Mouse (Mus musculus) CH12.LX (cell line): Measurements from ENCODE around the gene Pcgf3. TPM values are rescaled to one million over a fixed set of nuclear protein-coding genes. Genes with fewer than 3 reads are reported as not detected.

Source experiments
- DNase-seq: peaks from one replicate; pipeline ENCODE4 v3.0.0-alpha.2; 2013; ENCODE audit errors: extremely low read depth
- H3K27ac ChIP-seq: 2 replicates; pipeline ENCODE4 v1.5.1; 2012; ENCODE audit warnings: low read depth, mild to moderate bottlenecking, control low read depth, moderate library complexity; ENCODE audit not compliant: insufficient read depth
- H3K27me3 ChIP-seq: replicated peaks from 2 replicates; pipeline ENCODE3; 2012; ENCODE audit warnings: inconsistent platforms
- H3K36me3 ChIP-seq, 2 experiments: replicated peaks in 1 of 2; 2 replicates each; pipeline versions ENCODE3 to v1.6.1; 2012; ENCODE audit warnings: inconsistent platforms in 1 of 2, low read length in 1 of 2, mild to moderate bottlenecking in 1 of 2, mixed read lengths in 1 of 2, moderate library complexity in 1 of 2; ENCODE audit not compliant: control insufficient read depth in 1 of 2, insufficient read depth in 1 of 2
- H3K4me1 ChIP-seq, 2 experiments: 2 replicates each; pipeline ENCODE4 v1.6.1; 2012; ENCODE audit warnings: inconsistent platforms in 1 of 2, moderate library complexity in 1 of 2; ENCODE audit not compliant: insufficient read depth in 2 of 2, control insufficient read depth in 1 of 2
- H3K4me2 ChIP-seq: 2 replicates; pipeline ENCODE4 v1.6.1; 2012; ENCODE audit warnings: low read depth, mild to moderate bottlenecking, control low read depth; ENCODE audit not compliant: poor library complexity, insufficient read depth, severe bottlenecking
- H3K4me3 ChIP-seq, 3 experiments: fragments of 150-350 bp in 1 of 3; sonication (generic) in 1 of 3; replicated peaks in 1 of 3; 2 replicates each; pipeline versions ENCODE3 to v1.5.1; 2011 to 2012; ENCODE audit warnings: low read depth in 2 of 3, low read length in 2 of 3, mild to moderate bottlenecking in 2 of 3, moderate library complexity in 2 of 3, control low read depth in 1 of 3, improper control_type of control experiment in 1 of 3, inconsistent platforms in 1 of 3, mixed read lengths in 1 of 3; ENCODE audit not compliant: poor library complexity in 1 of 3
- H3K79me2 ChIP-seq: replicated peaks from 2 replicates; pipeline ENCODE4 v1.6.1; 2012; ENCODE audit warnings: mild to moderate bottlenecking, moderate library complexity; ENCODE audit not compliant: control insufficient read depth, poor library complexity, insufficient read depth, severe bottlenecking; ENCODE audit errors: extremely low read depth
- H3K9ac ChIP-seq: 2 replicates; pipeline ENCODE4 v1.6.1; 2012; ENCODE audit warnings: low read depth, mild to moderate bottlenecking, control low read depth, moderate library complexity; ENCODE audit not compliant: insufficient read depth
- H3K9me3 ChIP-seq: replicated peaks from 2 replicates; pipeline ENCODE3; 2012; ENCODE audit warnings: low read length, inconsistent platforms, mixed read lengths
- BHLHE40 ChIP-seq: IDR thresholded peaks from 2 replicates; pipeline ENCODE4 v1.6.1; 2011; ENCODE audit warnings: mild to moderate bottlenecking, low read depth, low read length, improper control_type of control experiment
- CHD2 ChIP-seq: IDR thresholded peaks from 2 replicates; pipeline ENCODE4 v1.6.1; 2011; ENCODE audit warnings: low read length, improper control_type of control experiment
- E2F4 ChIP-seq: IDR thresholded peaks from 2 replicates; pipeline ENCODE4 v1.6.1; 2011; ENCODE audit warnings: low read depth, low read length, improper control_type of control experiment; ENCODE audit not compliant: insufficient replicate concordance
- JUND ChIP-seq: conservative IDR thresholded peaks from 2 replicates; pipeline ENCODE4 v1.6.1; 2011; ENCODE audit warnings: low read depth, low read length, improper control_type of control experiment
- KAT2A ChIP-seq: IDR thresholded peaks from 2 replicates; pipeline ENCODE4 v1.6.1; 2012; ENCODE audit warnings: low read length, improper control_type of control experiment, inconsistent platforms; ENCODE audit not compliant: insufficient replicate concordance
- MAFK ChIP-seq: IDR thresholded peaks from 2 replicates; pipeline ENCODE4 v1.6.1; 2011; ENCODE audit warnings: low read length, improper control_type of control experiment; ENCODE audit not compliant: insufficient replicate concordance
- MAX ChIP-seq: IDR thresholded peaks from 2 replicates; pipeline ENCODE4 v1.6.1; 2011; ENCODE audit warnings: low read length, improper control_type of control experiment
- MEF2A ChIP-seq: IDR thresholded peaks from 2 replicates; pipeline ENCODE4 v1.6.1; 2014; ENCODE audit warnings: low read depth, mild to moderate bottlenecking, inconsistent platforms, low read length, improper control_type of control experiment, borderline replicate concordance
- NRF1 ChIP-seq: IDR thresholded peaks from 2 replicates; pipeline ENCODE4 v1.6.1; 2014; ENCODE audit warnings: low read depth, mild to moderate bottlenecking, inconsistent platforms, low read length, improper control_type of control experiment, moderate library complexity
- PAX5 ChIP-seq: IDR thresholded peaks from 2 replicates; pipeline ENCODE4 v1.6.1; 2012; ENCODE audit warnings: low read length, inconsistent platforms, mixed read lengths
- POLR2A ChIP-seq: IDR thresholded peaks from 2 replicates; pipeline ENCODE4 v1.6.1; 2011; ENCODE audit warnings: low read depth, mild to moderate bottlenecking, improper control_type of control experiment, low read length
- POLR2AphosphoS2 ChIP-seq: IDR thresholded peaks from 2 replicates; pipeline ENCODE4 v1.6.1; 2011; ENCODE audit warnings: low read depth, low read length, improper control_type of control experiment
- RCOR1 ChIP-seq: conservative IDR thresholded peaks from 2 replicates; pipeline ENCODE4 v1.6.1; 2012; ENCODE audit warnings: low read depth, mild to moderate bottlenecking, inconsistent platforms, low read length, improper control_type of control experiment
- SIN3A ChIP-seq: IDR thresholded peaks from 2 replicates; pipeline ENCODE4 v1.6.1; 2012; ENCODE audit warnings: low read length, improper control_type of control experiment, inconsistent platforms
- SMC3 ChIP-seq: IDR thresholded peaks from 2 replicates; pipeline ENCODE4 v1.6.1; 2011; ENCODE audit warnings: low read depth, low read length, improper control_type of control experiment
- TBP ChIP-seq: conservative IDR thresholded peaks from 2 replicates; pipeline ENCODE4 v1.6.1; 2011; ENCODE audit warnings: low read depth, low read length, improper control_type of control experiment
- TCF12 ChIP-seq: IDR thresholded peaks from 2 replicates; pipeline ENCODE4 v1.6.1; 2014; ENCODE audit warnings: low read depth, mild to moderate bottlenecking, inconsistent platforms, low read length, improper control_type of control experiment
- USF1 ChIP-seq: IDR thresholded peaks from 2 replicates; pipeline ENCODE4 v1.6.1; 2014; ENCODE audit warnings: low read depth, mild to moderate bottlenecking, inconsistent platforms, low read length, improper control_type of control experiment
- USF2 ChIP-seq: conservative IDR thresholded peaks from 2 replicates; pipeline ENCODE4 v1.6.1; 2011; ENCODE audit warnings: low read depth, low read length, improper control_type of control experiment
- ZMIZ1 ChIP-seq: IDR thresholded peaks from 2 replicates; pipeline ENCODE4 v1.6.1; 2012; ENCODE audit warnings: low read depth, mild to moderate bottlenecking, inconsistent platforms, low read length, improper control_type of control experiment
- dilution Hi-C: fragments of 300-500 bp; cut with MboI; formaldehyde crosslinking; loops from 2 replicates; pipeline ENCODE4 v1.14.3; 2020; ENCODE audit warnings: low sequenced_read_pairs; ENCODE audit not compliant: extremely low pct_unique_long_range_greater_than_20kb, extremely low pct_ligation_motif_present
- in situ Hi-C: fragments of 300-500 bp; cut with MboI; formaldehyde crosslinking; loops from 3 replicates; pipeline ENCODE4 v1.14.3; 2019; ENCODE audit warnings: low sequenced_read_pairs, low pct_ligation_motif_present, low pct_unique_long_range_greater_than_20kb, mixed read lengths
- polyA plus RNA-seq: library from polyadenylated mRNA; unstranded; fragments of >175 nt; gene quantifications from 2 replicates; pipeline ENCODE4 v1.2.1, GENCODE M21; 2012; ENCODE audit warnings: low read depth; ENCODE audit not compliant: insufficient read length
- total RNA-seq, 2 experiments: library from RNA; depleted of rRNA; stranded (reverse); fragments of 300-350 nt in 1 of 2; fragments of >200 nt in 1 of 2; gene quantifications; 2 replicates each; pipeline ENCODE4 v1.2.3; 2012 to 2014

Gene Pcgf3
- total and polyA plus RNA-seq, 3 experiments, result 5.5 to 18.8 (median 6.0) TPM

DNA sequence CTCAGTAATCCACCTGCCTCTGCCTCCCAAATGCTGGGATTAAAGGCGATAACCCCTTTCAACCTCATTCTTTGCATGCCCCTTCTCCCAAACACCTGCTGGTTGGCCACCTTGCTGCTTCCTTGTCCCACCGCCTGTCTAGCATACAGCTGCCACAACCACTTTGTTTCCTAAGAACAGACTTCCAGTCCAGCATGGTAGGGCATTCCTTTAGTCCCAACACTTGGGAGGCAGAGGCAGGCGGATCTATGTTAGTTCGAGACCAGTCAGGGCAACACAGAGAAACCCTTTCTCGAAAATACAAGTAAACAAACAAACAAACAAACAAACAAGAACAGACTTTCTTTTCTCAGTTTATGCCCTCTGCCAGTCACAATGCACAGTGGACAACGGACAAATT is 571 bp upstream of the Pcgf3 start:
- Histone ChIP-seq H3K79me2 (peaks cover 28% of the 10 kb centered on the region), H3K27ac (no peak overlapping the region), H3K36me3 (peaks cover 0 to 2% of the 10 kb centered on the region in 2 experiments), H3K4me3 (peak overlapping the region; percentile 51 to 63 (median 56)), H3K4me2 (peak overlapping the region; percentile 75), H3K9me3 (no peaks in the 10 kb centered on the region), H3K4me1 (peaks cover 8 to 31% of the 10 kb centered on the region in 2 experiments), H3K9ac (no peak overlapping the region), H3K27me3 (peaks cover 29% of the 10 kb centered on the region)
- in situ Hi-C loops (no loop called here), dilution Hi-C loops (no loop called here)
- no peak for TF ChIP-seq JUND
- no peak for DNase-seq

DNA sequence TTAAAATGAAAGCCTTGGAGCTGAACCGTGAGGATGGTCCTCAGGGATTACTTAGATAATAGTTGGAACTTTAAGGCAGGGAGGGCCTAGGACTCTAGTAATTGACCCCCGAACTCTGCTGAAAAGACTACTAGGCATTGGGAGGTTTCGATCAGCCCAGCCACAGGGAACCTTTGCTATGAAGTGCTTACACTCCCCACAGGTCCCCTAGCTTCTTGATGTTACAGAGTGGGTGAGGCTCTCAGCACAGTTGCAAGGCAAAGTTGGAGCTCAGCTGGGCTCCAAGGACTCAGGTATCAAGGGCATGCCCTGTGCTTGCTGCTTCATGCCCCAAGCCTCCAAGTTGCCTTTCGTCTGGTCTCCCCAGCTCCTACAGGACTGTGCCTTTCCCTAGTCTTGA is 1.4 kb downstream of the Pcgf3 start:
- no peaks in the 10 kb centered on the region for H3K9me3 ChIP-seq
- no peak for DNase-seq
- H3K4me2 ChIP-seq, result peak overlapping the region; percentile 90
- peaks cover 0 to 11% of the 10 kb centered on the region in 2 experiments for H3K36me3 ChIP-seq
- TF ChIP-seq MAFK (no peak), POLR2AphosphoS2 (no peak), SMC3 (no peak), PAX5 (no peak), TBP (no peak), NRF1 (no peak), TCF12 (no peak)
- peaks cover 8 to 31% of the 10 kb centered on the region in 2 experiments for H3K4me1 ChIP-seq
- H3K4me3 ChIP-seq, result peak overlapping the region; percentile 49 to 94 (median 63)
- peak overlapping the region; percentile 89 for H3K9ac ChIP-seq
- in situ Hi-C loops, result no loop called here
- dilution Hi-C loops, result no loop called here
- H3K27ac ChIP-seq, result no peak overlapping the region
- peaks cover 43% of the 10 kb centered on the region for H3K79me2 ChIP-seq
- H3K27me3 ChIP-seq, result peaks cover 27% of the 10 kb centered on the region

DNA sequence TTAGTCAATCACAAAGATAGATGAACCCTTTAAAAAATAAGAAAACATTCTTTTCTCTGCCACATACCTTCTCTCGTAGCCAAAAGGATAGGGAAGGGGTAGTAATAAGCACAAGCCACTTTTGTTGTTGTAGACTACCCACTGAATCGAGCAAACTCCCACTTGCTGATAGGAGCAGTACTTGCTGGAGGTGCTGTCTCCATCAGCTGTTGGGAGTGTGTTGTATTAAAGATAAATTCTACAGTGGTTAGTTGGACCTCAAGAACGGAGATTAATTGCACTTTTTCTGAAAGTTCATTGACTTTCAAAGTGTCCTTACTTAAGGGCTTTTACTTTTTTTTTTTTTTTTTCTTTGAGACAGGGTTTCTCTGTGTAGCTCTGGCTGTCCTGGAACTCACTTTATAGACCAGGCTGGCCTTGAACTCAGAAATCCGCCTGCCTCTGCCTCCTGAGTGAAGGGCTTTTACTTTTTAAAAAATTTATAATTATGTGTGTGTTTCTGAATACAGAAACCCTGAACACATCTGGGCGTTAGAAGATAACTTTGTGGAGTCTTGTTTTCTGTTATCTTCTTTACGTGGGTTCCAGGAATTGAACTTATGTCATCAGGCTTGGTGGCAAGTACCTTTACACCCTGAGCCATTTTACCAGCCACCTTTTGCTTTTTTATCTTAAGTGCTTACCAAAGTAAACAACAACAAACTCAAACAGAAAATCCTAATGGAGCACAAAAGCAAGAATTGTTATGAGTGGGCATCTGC is 4.3 kb downstream of the Pcgf3 start:
- in situ Hi-C loops, result no loop called here
- H3K4me1 ChIP-seq, result peaks cover 7 to 34% of the 10 kb centered on the region in 2 experiments
- DNase-seq, result no peak
- no peak overlapping the region for H3K27ac ChIP-seq
- peaks cover 2% of the 10 kb centered on the region for H3K27me3 ChIP-seq
- H3K36me3 ChIP-seq, result peaks cover 0 to 20% of the 10 kb centered on the region in 2 experiments
- H3K9ac ChIP-seq, result no peak overlapping the region
- H3K4me3 ChIP-seq, result no peak overlapping the region
- no peak overlapping the region for H3K4me2 ChIP-seq
- H3K79me2 ChIP-seq, result peaks cover 57% of the 10 kb centered on the region
- dilution Hi-C loops, result no loop called here
- TF ChIP-seq TBP (no peak), MAX (no peak), BHLHE40 (no peak), POLR2A (no peak), SIN3A (no peak), CHD2 (no peak), TCF12 (no peak), E2F4 (no peak), MEF2A (no peak), RCOR1 (no peak), NRF1 (no peak), USF1 (no peak), KAT2A (no peak), ZMIZ1 (no peak), SMC3 (no peak), MAFK (no peak), USF2 (no peak)
- no peaks in the 10 kb centered on the region for H3K9me3 ChIP-seq
